Mouse (Mus musculus): ENCODE data around the gene Cutc. TPM values are rescaled to one million over a fixed set of nuclear protein-coding genes. Genes with fewer than 3 reads are reported as not detected.
A peak's percentile ranks its signal among the peaks of the same experiment; 100 is the strongest.

Cutc gene
- total and polyA plus RNA-seq, 3 experiments, result 8.6 to 15.0 (median 12.1) TPM

- no peak for DNase-seq
- WGBS, result 86% methylated on average over 4 of the region's 4 CpGs
- Histone ChIP-seq H3K27me3 (ENCODE audit: control insufficient read depth, insufficient read depth, low read length) (no peaks in the 10 kb centered on the region), H3K4me1 (ENCODE audit: control insufficient read depth, insufficient read depth, low read length) (no peaks in the 10 kb centered on the region; the same call in 1 of the 2 replicates), H3K79me2 (replicated peaks; ENCODE audit: control insufficient read depth, insufficient read depth, low read length) (no peaks in the 10 kb centered on the region), H3K27ac (no peak overlapping the region), H3K36me3 (ENCODE audit: control insufficient read depth, insufficient read depth, low read length) (no peaks in the 10 kb centered on the region), H3K9ac (ENCODE audit: low read depth, low read length) (no peak overlapping the region), H3K4me3 (no peak overlapping the region)
- TF ChIP-seq EP300 (IDR thresholded peaks at IDR 0.05; ENCODE audit: insufficient read depth, low read depth, low read length) (no peak), POLR2A (IDR thresholded peaks at IDR 0.05; ENCODE audit: insufficient read depth, low read depth, low read length) (no peak), CTCF (IDR thresholded peaks at IDR 0.05) (no peak)
- intact Hi-C loops (cut with DNase I), result no loop called here
Observed at GRCm38 (mm10) chr19:43792537-43792936, 39.7 kb downstream of the Cutc start.

- TF ChIP-seq EP300 (IDR thresholded peaks at IDR 0.05; ENCODE audit: insufficient read depth, low read depth, low read length) (no peak), POLR2A (IDR thresholded peaks at IDR 0.05; ENCODE audit: insufficient read depth, low read depth, low read length) (no peak), CTCF (IDR thresholded peaks at IDR 0.05) (no peak)
- no peaks in the 10 kb centered on the region for H3K79me2 ChIP-seq (replicated peaks; ENCODE audit: control insufficient read depth, insufficient read depth, low read length)
- H3K27ac ChIP-seq, result no peak overlapping the region
- H3K4me1 ChIP-seq (ENCODE audit: control insufficient read depth, insufficient read depth, low read length), result no peaks in the 10 kb centered on the region; the same call in 1 of the 2 replicates
- 89% methylated on average over 1 of the region's 1 CpGs for WGBS
- H3K9ac ChIP-seq (ENCODE audit: low read depth, low read length), result no peak overlapping the region
- no peaks in the 10 kb centered on the region for H3K27me3 ChIP-seq (ENCODE audit: control insufficient read depth, insufficient read depth, low read length)
- no peak for DNase-seq
- intact Hi-C loops (cut with DNase I), result no loop called here
- H3K4me3 ChIP-seq, result no peak overlapping the region
- no peaks in the 10 kb centered on the region for H3K36me3 ChIP-seq (ENCODE audit: control insufficient read depth, insufficient read depth, low read length)
Observed at GRCm38 (mm10) chr19:43793951-43794350, 41.2 kb downstream of the Cutc start.

GRCm38 (mm10) chr19:43795511-43795910 lies 42.7 kb downstream of the Cutc start:
- Histone ChIP-seq H3K36me3 (ENCODE audit: control insufficient read depth, insufficient read depth, low read length) (no peaks in the 10 kb centered on the region), H3K27ac (no peak overlapping the region), H3K79me2 (replicated peaks; ENCODE audit: control insufficient read depth, insufficient read depth, low read length) (no peaks in the 10 kb centered on the region), H3K27me3 (ENCODE audit: control insufficient read depth, insufficient read depth, low read length) (no peaks in the 10 kb centered on the region), H3K4me3 (no peak overlapping the region), H3K9ac (ENCODE audit: low read depth, low read length) (no peak overlapping the region), H3K4me1 (ENCODE audit: control insufficient read depth, insufficient read depth, low read length) (no peaks in the 10 kb centered on the region; the same call in 1 of the 2 replicates)
- intact Hi-C loops (cut with DNase I), result no loop called here
- WGBS, result 72% methylated on average over 8 of the region's 8 CpGs
- TF ChIP-seq EP300 (IDR thresholded peaks at IDR 0.05; ENCODE audit: insufficient read depth, low read depth, low read length) (no peak), CTCF (IDR thresholded peaks at IDR 0.05) (no peak), POLR2A (IDR thresholded peaks at IDR 0.05; ENCODE audit: insufficient read depth, low read depth, low read length) (no peak)
- DNase-seq, result no peak

- Histone ChIP-seq H3K4me3 (no peak overlapping the region), H3K27ac (no peak overlapping the region), H3K36me3 (ENCODE audit: control insufficient read depth, insufficient read depth, low read length) (no peaks in the 10 kb centered on the region), H3K79me2 (replicated peaks; ENCODE audit: control insufficient read depth, insufficient read depth, low read length) (no peaks in the 10 kb centered on the region), H3K4me1 (ENCODE audit: control insufficient read depth, insufficient read depth, low read length) (no peaks in the 10 kb centered on the region; the same call in 1 of the 2 replicates), H3K9ac (ENCODE audit: low read depth, low read length) (no peak overlapping the region), H3K27me3 (ENCODE audit: control insufficient read depth, insufficient read depth, low read length) (no peaks in the 10 kb centered on the region)
- intact Hi-C loops (cut with DNase I), result no loop called here
- DNase-seq, result peak in 1 of 2 experiments; percentile 15
- TF ChIP-seq POLR2A (IDR thresholded peaks at IDR 0.05; ENCODE audit: insufficient read depth, low read depth, low read length) (no peak), CTCF (IDR thresholded peaks at IDR 0.05) (no peak), EP300 (IDR thresholded peaks at IDR 0.05; ENCODE audit: insufficient read depth, low read depth, low read length) (no peak)
- 52% methylated on average over 5 of the region's 5 CpGs for whole genome bisulfite sequencing
Observed at GRCm38 (mm10) chr19:43797216-43797615, 44.4 kb downstream of the Cutc start.

GRCm38 (mm10) chr19:43801427-43802051 lies 48.7 kb downstream of the Cutc start:
- 72% methylated on average over 9 of the region's 9 CpGs for WGBS
- no peak for DNase-seq
- no peak overlapping the region for H3K27ac ChIP-seq
- H3K36me3 ChIP-seq (ENCODE audit: control insufficient read depth, insufficient read depth, low read length), result no peaks in the 10 kb centered on the region
- no peak overlapping the region for H3K4me3 ChIP-seq
- no peaks in the 10 kb centered on the region for H3K79me2 ChIP-seq (replicated peaks; ENCODE audit: control insufficient read depth, insufficient read depth, low read length)
- intact Hi-C loops (cut with DNase I), result no loop called here
- no peaks in the 10 kb centered on the region; the same call in 1 of the 2 replicates for H3K4me1 ChIP-seq (ENCODE audit: control insufficient read depth, insufficient read depth, low read length)
- H3K9ac ChIP-seq (ENCODE audit: low read depth, low read length), result no peak overlapping the region
- H3K27me3 ChIP-seq (ENCODE audit: control insufficient read depth, insufficient read depth, low read length), result 0 out of 2 replicates have a peak, but pooled peaks cover 1% of the 10 kb centered on the region
- TF ChIP-seq CTCF (IDR thresholded peaks at IDR 0.05) (no peak), EP300 (IDR thresholded peaks at IDR 0.05; ENCODE audit: insufficient read depth, low read depth, low read length) (no peak), POLR2A (IDR thresholded peaks at IDR 0.05; ENCODE audit: insufficient read depth, low read depth, low read length) (no peak)

GRCm38 (mm10) chr19:43803866-43804265 lies 51.1 kb downstream of the Cutc start:
- 72% methylated on average over 10 of the region's 10 CpGs for WGBS

More at GRCm38 (mm10) chr19:43803866-43804265, 51.1 kb downstream of the Cutc start:
- Histone ChIP-seq H3K4me1 (ENCODE audit: control insufficient read depth, insufficient read depth, low read length) (no peaks in the 10 kb centered on the region), H3K9ac (ENCODE audit: low read depth, low read length) (no peak overlapping the region), H3K27ac (no peak overlapping the region), H3K27me3 (ENCODE audit: control insufficient read depth, insufficient read depth, low read length) (0 out of 2 replicates have a peak, but pooled peaks cover 1% of the 10 kb centered on the region), H3K4me3 (no peak overlapping the region), H3K36me3 (ENCODE audit: control insufficient read depth, insufficient read depth, low read length) (no peaks in the 10 kb centered on the region), H3K79me2 (replicated peaks; ENCODE audit: control insufficient read depth, insufficient read depth, low read length) (no peaks in the 10 kb centered on the region)
- intact Hi-C loops (cut with DNase I), result no loop called here
- TF ChIP-seq POLR2A (IDR thresholded peaks at IDR 0.05; ENCODE audit: insufficient read depth, low read depth, low read length) (no peak), EP300 (IDR thresholded peaks at IDR 0.05; ENCODE audit: insufficient read depth, low read depth, low read length) (no peak), CTCF (IDR thresholded peaks at IDR 0.05) (no peak)
- DNase-seq, result no peak
